In the genomic region with DNA sequence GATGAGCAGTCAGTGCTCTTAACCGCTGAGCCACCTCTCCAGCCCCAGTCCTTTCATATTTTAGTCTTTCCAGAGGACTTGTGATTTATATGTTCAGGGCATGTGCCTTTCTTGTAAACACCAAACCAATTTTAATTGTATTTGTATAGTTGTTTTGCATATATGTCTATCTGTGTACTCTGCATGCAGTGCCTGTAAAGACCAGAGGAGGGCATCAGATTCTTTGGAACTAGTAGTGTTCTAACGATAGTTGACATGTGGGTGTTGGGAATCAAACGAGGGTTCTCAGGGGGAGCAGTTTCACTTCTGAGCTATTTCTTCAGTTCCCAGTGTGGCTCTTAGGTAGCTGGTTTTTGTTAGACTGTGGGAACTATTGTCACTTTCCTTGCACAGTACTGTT, we compare ENCODE assay signal across 17 mouse cellular contexts. TPM values are rescaled to one million over a fixed set of nuclear protein-coding genes. Genes with fewer than 3 reads are reported as not detected.
DNase-seq lines count a peak whose midpoint lies in the region; ATAC-seq and TF ChIP-seq lines count a peak whose summit lies in the region.
"Had no signal": no experiment of that assay in that cellular context is flagged by ENCODE, and none has a peak within 500 bp of the region (broad histone marks: within the 10 kb centered on the region; RNA-seq: fewer than 3 reads in every experiment).

No protein-coding gene starts in this region.

- peak; percentile 41 for TF ChIP-seq CTCF in heart, adult 2 months (IDR thresholded peaks at IDR 0.05)
- peak; percentile 21 for TF ChIP-seq CTCF in lung, postnatal 0 days (IDR thresholded peaks at IDR 0.05)
- peak; percentile 33 for TF ChIP-seq CTCF in Patski (IDR thresholded peaks at IDR 0.05)
- peak; percentile 39 for TF ChIP-seq CTCF in stomach, postnatal 0 days (IDR thresholded peaks at IDR 0.05; ENCODE audit: low read depth)

- H3K4me2 ChIP-seq in lung, postnatal 0 days (replicated peaks; ENCODE audit: low read depth, low read length): no peak overlapping the region
- H3K4me2 ChIP-seq in stomach, postnatal 0 days (replicated peaks; ENCODE audit: low read depth): no peak overlapping the region
- H3K4me2 ChIP-seq: hindbrain, embryonic 13.5 days; limb, embryonic 13.5 days had no signal

- CTCF ChIA-PET in Patski (lab: Charles Lee): no interaction called here

- no peak for TF ChIP-seq POLR2A in heart, adult 2 months (IDR thresholded peaks at IDR 0.05; ENCODE audit: insufficient read depth, low read depth, low read length)

- H3K9me3 ChIP-seq in lung, postnatal 0 days (ENCODE audit: low read length): no peaks in the 10 kb centered on the region
- no peaks in the 10 kb centered on the region for H3K9me3 ChIP-seq in stomach, postnatal 0 days (ENCODE audit: control insufficient read depth, low read length)
- H3K9me3 ChIP-seq: forebrain, embryonic 10.5 days; hindbrain, embryonic 13.5 days; limb, embryonic 13.5 days had no signal

- H3K36me3 ChIP-seq in heart, adult 2 months (ENCODE audit: control insufficient read depth, insufficient read depth, low read length): no peaks in the 10 kb centered on the region; the same call in 1 of the 2 replicates
- peaks cover 24% of the 10 kb centered on the region; the same call in 1 of the 2 replicates for H3K36me3 ChIP-seq in lung, postnatal 0 days (ENCODE audit: insufficient read depth, low read length)
- H3K36me3 ChIP-seq in stomach, postnatal 0 days (ENCODE audit: control insufficient read depth, insufficient read depth, low read length): peaks cover 12% of the 10 kb centered on the region; the same call in 1 of the 2 replicates

- WGBS in heart, adult 2 months: 80% methylated on average over 3 of the region's 3 CpGs
- 87% methylated on average over 3 of the region's 3 CpGs for whole genome bisulfite sequencing in lung, postnatal 0 days
- WGBS in stomach, postnatal 0 days: 84% methylated on average over 3 of the region's 3 CpGs

- no peak overlapping the region for H3K27ac ChIP-seq in heart, adult 2 months
- no peak overlapping the region for H3K27ac ChIP-seq in lung, postnatal 0 days (ENCODE audit: low read length)
- H3K27ac ChIP-seq in stomach, postnatal 0 days (replicated peaks): no peak overlapping the region
- H3K27ac ChIP-seq: forebrain, embryonic 10.5 days; hindbrain, embryonic 13.5 days; kidney, postnatal 0 days; limb, embryonic 13.5 days had no signal

- intact Hi-C loops in heart, adult 2 months (cut with DNase I): no loop called here
- intact Hi-C loops in heart, postnatal 10 days (cut with DNase I): no loop called here

- H3K4me1 ChIP-seq in heart, adult 2 months (ENCODE audit: control insufficient read depth, insufficient read depth, low read length): no peaks in the 10 kb centered on the region
- no peaks in the 10 kb centered on the region for H3K4me1 ChIP-seq in lung, postnatal 0 days (ENCODE audit: insufficient read depth, low read depth, low read length)
- no peaks in the 10 kb centered on the region for H3K4me1 ChIP-seq in stomach, postnatal 0 days (replicated peaks; ENCODE audit: control insufficient read depth, insufficient read depth)
- H3K4me1 ChIP-seq: forebrain, embryonic 10.5 days; hindbrain, embryonic 13.5 days; limb, embryonic 13.5 days had no signal

- H3K9ac ChIP-seq in heart, adult 2 months (ENCODE audit: low read depth, low read length): no peak overlapping the region
- H3K9ac ChIP-seq in lung, postnatal 0 days (replicated peaks; ENCODE audit: low read depth): no peak overlapping the region
- no peak overlapping the region for H3K9ac ChIP-seq in stomach, postnatal 0 days (ENCODE audit: low read length)
- H3K9ac ChIP-seq: hindbrain, embryonic 13.5 days; limb, embryonic 13.5 days had no signal

- no peak for DNase-seq in heart, adult 2 months
- no peak for DNase-seq in heart, postnatal 10 days
- DNase-seq in lung, postnatal 0 days (ENCODE audit: low spot score): no peak
- no peak for DNase-seq in lung, postnatal 25 days (ENCODE audit: low spot score)
- DNase-seq in Patski (ENCODE audit: low read depth, low spot score): no peak
- DNase-seq in stomach, postnatal 0 days (ENCODE audit: low spot score): no peak
- no peak for DNase-seq in testis, postnatal 14 days (ENCODE audit: low spot score)
- DNase-seq: cerebellum, adult 9-11 months; lung, postnatal 36 days; midbrain, embryonic 14.5 days had no signal

- no peak for ATAC-seq in lung, postnatal 0 days
- no peak for ATAC-seq in Patski
- no peak for ATAC-seq in stomach, postnatal 0 days (ENCODE audit: low FRiP score, low TSS enrichment)
- no peak for ATAC-seq in CD4-positive, CD25-positive, alpha-beta regulatory T cell, adult 4 months
- ATAC-seq: intestine, embryonic 16.5 days had no signal

- TF ChIP-seq EP300 in heart, adult 2 months (IDR thresholded peaks at IDR 0.05; ENCODE audit: insufficient read depth, low read depth, low read length): no peak
- no peak for TF ChIP-seq EP300 in lung, postnatal 0 days (IDR thresholded peaks at IDR 0.05)
- no peak for TF ChIP-seq EP300 in stomach, postnatal 0 days (optimal IDR thresholded peaks at IDR 0.05)

- POLR2A ChIA-PET in Patski (lab: Charles Lee): no interaction called here

- no peaks in the 10 kb centered on the region for H3K79me2 ChIP-seq in heart, adult 2 months (replicated peaks; ENCODE audit: control insufficient read depth, insufficient read depth, low read length)

- H3K4me3 ChIP-seq in heart, adult 2 months: no peak overlapping the region
- H3K4me3 ChIP-seq in lung, postnatal 0 days (ENCODE audit: low read depth, low read length): no peak overlapping the region
- H3K4me3 ChIP-seq in stomach, postnatal 0 days (ENCODE audit: low read depth, low read length): no peak overlapping the region
- H3K4me3 ChIP-seq: forebrain, embryonic 10.5 days; hindbrain, embryonic 13.5 days; limb, embryonic 13.5 days had no signal

- H3K27me3 ChIP-seq in heart, adult 2 months (ENCODE audit: control insufficient read depth, insufficient read depth, low read length): no peaks in the 10 kb centered on the region
- no peaks in the 10 kb centered on the region for H3K27me3 ChIP-seq in lung, postnatal 0 days (replicated peaks; ENCODE audit: insufficient read depth, low read length)
- no peaks in the 10 kb centered on the region for H3K27me3 ChIP-seq in Patski
- H3K27me3 ChIP-seq in stomach, postnatal 0 days (ENCODE audit: control insufficient read depth, insufficient read depth, low read length): no peaks in the 10 kb centered on the region
- H3K27me3 ChIP-seq: hindbrain, embryonic 13.5 days; limb, embryonic 13.5 days had no signal

- in situ Hi-C loops in Patski (cut with MboI; ENCODE audit: low pct_unique_long_range_greater_than_20kb): no loop called here

RNA-seq across cellular contexts. Expression of a gene that starts 26.5 kb away (rescaled TPM):
- total RNA-seq in heart, adult 2 months (2021): 10 to 100 TPM; 19.1 to 21.9 TPM
- polyA plus RNA-seq in heart, adult 2 months (2012; rRNA removed): 8.4 and 11.1 TPM in 2 replicates
- total RNA-seq in heart, postnatal 10 days (2021): 10 to 100 TPM; 25.5 to 27.7 TPM
- polyA plus RNA-seq in lung, postnatal 0 days (2015; fragmentation: Nextera tagmentation; extraction: Ambion mirVana): 20.6 and 22.3 TPM in 2 replicates
- polyA plus RNA-seq in Patski (2021): 74.4 TPM
- 28.0 and 30.6 TPM in 2 replicates for polyA plus RNA-seq in stomach, postnatal 0 days (2015; fragmentation: Nextera tagmentation; extraction: Ambion mirVana)
- polyA plus RNA-seq in CD4-positive, CD25-positive, alpha-beta regulatory T cell, adult 4 months (2017; shearing (Covaris generic)): 100 to 1,000 TPM; 134 to 151 TPM

RNA-seq across cellular contexts. Expression of a gene that starts 30.9 kb away (rescaled TPM):
- 1 to 10 TPM; 5.4 to 5.5 TPM for total RNA-seq in heart, adult 2 months (2021)
- 5.3 and 5.9 TPM in 2 replicates for polyA plus RNA-seq in heart, adult 2 months (2012; rRNA removed)
- total RNA-seq in heart, postnatal 10 days (2021): 1 to 10 TPM; 1.7 to 2.0 TPM
- polyA plus RNA-seq in lung, postnatal 0 days (2015; fragmentation: Nextera tagmentation; extraction: Ambion mirVana): 6.3 and 9.1 TPM in 2 replicates
- 1.8 TPM for polyA plus RNA-seq in Patski (2021)
- polyA plus RNA-seq in stomach, postnatal 0 days (2015; fragmentation: Nextera tagmentation; extraction: Ambion mirVana): 0.55 and 0.68 TPM in 2 replicates
- polyA plus RNA-seq in CD4-positive, CD25-positive, alpha-beta regulatory T cell, adult 4 months (2017; shearing (Covaris generic)): not detected
- polyA plus RNA-seq: forebrain, embryonic 10.5 days; liver, embryonic 16.5 days had no signal
